Mouse (Mus musculus): ENCODE measurements around the gene Ccdc92b. TPM values are rescaled to one million over a fixed set of nuclear protein-coding genes. Genes with fewer than 3 reads are reported as not detected.

Gene Ccdc92b
- polyA plus RNA-seq, 1 experiment: 0.06 TPM

DNA sequence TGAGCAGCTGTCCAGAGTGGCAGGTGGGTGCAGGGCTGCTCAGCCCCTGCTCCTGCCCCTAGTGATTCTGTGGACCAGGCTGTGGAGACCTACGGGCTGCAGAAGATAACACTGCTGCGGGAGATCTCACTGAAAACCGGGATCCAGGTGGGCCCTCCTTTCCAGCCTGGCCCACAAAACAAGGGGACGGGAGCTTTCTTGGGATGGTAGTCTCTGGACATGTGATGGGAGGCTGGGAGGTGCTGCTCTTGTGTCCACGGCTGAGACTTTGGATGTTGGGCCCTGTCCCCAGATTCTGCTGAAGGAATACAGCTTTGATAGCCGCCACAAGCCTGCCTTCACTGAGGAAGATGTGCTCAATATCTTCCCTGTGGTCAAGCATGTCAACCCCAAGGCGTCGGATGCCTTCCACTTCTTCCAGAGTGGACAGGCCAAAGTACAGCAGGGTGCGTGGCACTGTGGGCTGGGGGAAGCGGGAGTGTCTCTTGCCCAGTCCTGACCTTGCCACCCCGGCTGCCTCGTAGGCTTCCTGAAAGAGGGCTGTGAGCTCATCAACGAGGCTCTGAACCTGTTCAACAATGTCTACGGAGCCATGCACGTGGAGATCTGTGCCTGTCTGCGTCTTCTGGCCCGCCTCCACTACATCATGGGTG lies 46.4 kb downstream of the Ccdc92b start:
- TF ChIP-seq FLI1 (IDR thresholded peaks at IDR 0.05; ENCODE audit: low read length) (no peak), GATA1 (IDR thresholded peaks at IDR 0.05; ENCODE audit: borderline replicate concordance, low read length) (no peak)
- no peaks in the 10 kb centered on the region for H3K9me3 ChIP-seq
- H3K4me3 ChIP-seq (replicated peaks): no peak overlapping the region
- no peaks in the 10 kb centered on the region for H3K27me3 ChIP-seq (replicated peaks)
- peaks cover 57% of the 10 kb centered on the region for H3K4me1 ChIP-seq
- H3K36me3 ChIP-seq (replicated peaks; ENCODE audit: low read length): peaks cover 100% of the 10 kb centered on the region

- H3K36me3 ChIP-seq (replicated peaks; ENCODE audit: low read length): peaks cover 99% of the 10 kb centered on the region
- peaks cover 56% of the 10 kb centered on the region for H3K4me1 ChIP-seq
- H3K9me3 ChIP-seq: no peaks in the 10 kb centered on the region
- H3K27me3 ChIP-seq (replicated peaks): no peaks in the 10 kb centered on the region
- H3K4me3 ChIP-seq (replicated peaks): no peak overlapping the region
- TF ChIP-seq GATA1 (IDR thresholded peaks at IDR 0.05; ENCODE audit: borderline replicate concordance, low read length): no peak
- TF ChIP-seq FLI1 (IDR thresholded peaks at IDR 0.05; ENCODE audit: low read length): no peak
Measured at GRCm38 (mm10) chr11:74666284-74666652, 46.9 kb downstream of the Ccdc92b start.

DNA sequence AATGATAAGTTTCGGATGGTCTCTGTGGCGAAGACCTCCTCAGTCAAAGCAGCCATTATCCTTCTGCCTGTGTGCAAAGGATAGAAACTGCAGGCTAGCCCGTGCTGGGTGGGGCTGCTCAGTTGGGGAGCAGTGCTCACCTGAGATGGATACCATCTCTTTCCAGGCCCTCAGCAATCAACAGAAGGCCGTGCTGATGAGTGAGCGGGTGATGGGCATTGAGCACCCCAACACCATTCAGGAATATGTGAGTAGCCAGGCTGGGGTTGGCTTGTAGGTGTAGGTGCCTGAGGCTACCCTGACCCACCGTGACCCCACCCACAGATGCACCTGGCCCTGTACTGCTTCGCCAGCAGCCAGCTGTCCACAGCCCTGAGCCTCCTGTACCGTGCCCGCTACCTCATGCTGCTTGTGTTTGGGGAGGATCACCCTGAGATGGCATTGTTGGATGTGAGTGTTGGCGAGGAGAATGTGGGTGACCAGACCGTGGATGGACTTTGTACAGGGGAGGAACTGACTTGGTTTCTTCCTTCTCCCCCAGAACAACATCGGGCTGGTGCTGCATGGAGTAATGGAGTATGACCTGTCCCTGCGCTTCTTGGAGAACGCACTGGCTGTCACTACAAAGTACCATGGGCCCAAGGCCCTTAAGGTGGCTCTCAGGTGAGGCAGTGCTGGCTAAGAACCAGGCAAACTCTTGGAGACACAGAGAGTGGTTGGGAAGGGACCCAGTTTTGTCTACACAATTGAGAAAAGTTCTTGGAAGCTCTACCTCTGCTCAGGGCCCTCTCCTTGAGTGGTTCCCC lies 47.6 kb downstream of the Ccdc92b start:
- Histone ChIP-seq H3K27me3 (replicated peaks) (no peaks in the 10 kb centered on the region), H3K36me3 (replicated peaks; ENCODE audit: low read length) (peaks cover 99% of the 10 kb centered on the region), H3K9me3 (no peaks in the 10 kb centered on the region), H3K4me3 (replicated peaks) (peak overlapping the region; percentile 8), H3K4me1 (peaks cover 56% of the 10 kb centered on the region)
- TF ChIP-seq FLI1 (IDR thresholded peaks at IDR 0.05; ENCODE audit: low read length) (no peak), GATA1 (IDR thresholded peaks at IDR 0.05; ENCODE audit: borderline replicate concordance, low read length) (no peak)

DNA sequence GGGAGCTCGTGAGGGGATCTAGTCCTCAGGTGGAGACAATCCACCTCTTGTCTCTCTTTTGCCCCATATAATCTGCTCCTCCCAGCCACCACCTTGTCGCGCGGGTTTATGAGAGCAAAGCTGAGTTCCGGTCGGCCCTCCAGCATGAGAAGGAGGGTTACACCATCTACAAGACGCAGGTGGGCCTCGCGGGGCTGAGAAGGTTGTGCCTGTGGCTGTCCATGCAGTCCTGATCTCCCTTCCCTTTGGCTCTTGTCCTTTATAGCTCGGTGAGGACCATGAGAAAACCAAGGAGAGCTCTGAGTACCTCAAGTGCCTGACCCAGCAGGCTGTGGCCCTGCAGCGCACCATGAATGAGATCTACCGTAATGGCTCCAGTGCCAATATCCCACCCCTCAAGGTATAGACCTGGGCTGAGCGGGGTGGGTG lies 48.2 kb downstream of the Ccdc92b start:
- Histone ChIP-seq H3K4me3 (replicated peaks) (no peak overlapping the region), H3K9me3 (no peaks in the 10 kb centered on the region), H3K27me3 (replicated peaks) (no peaks in the 10 kb centered on the region), H3K36me3 (replicated peaks; ENCODE audit: low read length) (peaks cover 98% of the 10 kb centered on the region), H3K4me1 (peaks cover 56% of the 10 kb centered on the region)
- TF ChIP-seq GATA1 (IDR thresholded peaks at IDR 0.05; ENCODE audit: borderline replicate concordance, low read length) (no peak), FLI1 (IDR thresholded peaks at IDR 0.05; ENCODE audit: low read length) (no peak)

DNA sequence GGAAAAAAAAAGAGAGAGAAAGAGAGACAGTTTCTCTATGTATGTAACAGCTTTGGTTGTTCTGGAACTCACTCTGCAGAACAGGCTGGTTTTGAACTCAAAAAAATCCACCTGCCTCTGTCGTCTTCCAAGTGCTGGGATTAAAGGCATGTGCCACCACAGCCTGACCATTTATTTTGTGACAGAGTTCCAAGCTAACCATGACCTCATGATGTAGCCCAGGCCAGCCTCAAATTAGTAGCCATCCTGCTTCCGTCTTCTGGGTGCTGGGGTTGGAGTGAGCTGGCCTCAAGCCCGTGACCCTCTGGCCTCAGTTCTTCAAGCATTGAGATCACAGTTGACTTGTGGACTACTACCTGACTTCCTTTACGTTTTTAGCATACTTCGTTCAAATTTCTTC lies 49.1 kb downstream of the Ccdc92b start:
- peaks cover 56% of the 10 kb centered on the region for H3K4me1 ChIP-seq
- TF ChIP-seq GATA1 (IDR thresholded peaks at IDR 0.05; ENCODE audit: borderline replicate concordance, low read length) (no peak), FLI1 (IDR thresholded peaks at IDR 0.05; ENCODE audit: low read length) (no peak)
- H3K36me3 ChIP-seq (replicated peaks; ENCODE audit: low read length): peaks cover 97% of the 10 kb centered on the region
- H3K27me3 ChIP-seq (replicated peaks): no peaks in the 10 kb centered on the region
- H3K4me3 ChIP-seq (replicated peaks): no peak overlapping the region
- H3K9me3 ChIP-seq: no peaks in the 10 kb centered on the region

DNA sequence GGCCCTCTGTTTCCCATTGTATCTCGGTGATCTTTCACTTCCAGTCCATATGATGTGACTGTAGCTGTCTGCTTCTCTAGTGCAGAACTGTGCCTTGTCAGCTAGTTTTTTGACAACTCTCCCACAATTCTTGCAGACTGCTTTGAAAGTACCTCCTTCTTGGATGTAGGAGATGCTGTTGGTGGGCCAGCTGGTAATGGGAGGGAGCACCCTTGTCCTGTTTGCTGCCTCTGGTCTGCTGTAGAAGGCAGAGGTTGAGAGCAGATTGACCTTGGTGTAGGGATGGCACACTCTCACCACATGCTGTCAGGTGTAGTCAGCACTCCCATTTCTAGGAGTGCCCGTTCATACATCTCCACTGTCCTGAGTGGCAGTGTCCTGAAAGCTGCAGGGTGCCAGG lies 49.6 kb downstream of the Ccdc92b start:
- TF ChIP-seq GATA1 (IDR thresholded peaks at IDR 0.05; ENCODE audit: borderline replicate concordance, low read length) (no peak), FLI1 (IDR thresholded peaks at IDR 0.05; ENCODE audit: low read length) (no peak)
- peaks cover 97% of the 10 kb centered on the region for H3K36me3 ChIP-seq (replicated peaks; ENCODE audit: low read length)
- no peaks in the 10 kb centered on the region for H3K9me3 ChIP-seq
- H3K4me3 ChIP-seq (replicated peaks): no peak overlapping the region
- peaks cover 56% of the 10 kb centered on the region for H3K4me1 ChIP-seq
- no peaks in the 10 kb centered on the region for H3K27me3 ChIP-seq (replicated peaks)

GRCm38 (mm10) chr11:74670151-74670550 lies 50.7 kb downstream of the Ccdc92b start:
- TF ChIP-seq GATA1 (IDR thresholded peaks at IDR 0.05; ENCODE audit: borderline replicate concordance, low read length) (no peak), FLI1 (IDR thresholded peaks at IDR 0.05; ENCODE audit: low read length) (no peak)
- peaks cover 97% of the 10 kb centered on the region for H3K36me3 ChIP-seq (replicated peaks; ENCODE audit: low read length)
- H3K9me3 ChIP-seq: no peaks in the 10 kb centered on the region
- no peak overlapping the region for H3K4me3 ChIP-seq (replicated peaks)
- H3K4me1 ChIP-seq: peaks cover 56% of the 10 kb centered on the region
- H3K27me3 ChIP-seq (replicated peaks): no peaks in the 10 kb centered on the region

- TF ChIP-seq GATA1 (IDR thresholded peaks at IDR 0.05; ENCODE audit: borderline replicate concordance, low read length): no peak
- H3K36me3 ChIP-seq (replicated peaks; ENCODE audit: low read length): peaks cover 96% of the 10 kb centered on the region
- no peak overlapping the region for H3K4me3 ChIP-seq (replicated peaks)
- H3K27me3 ChIP-seq (replicated peaks): no peaks in the 10 kb centered on the region
- peaks cover 53% of the 10 kb centered on the region for H3K4me1 ChIP-seq
- no peaks in the 10 kb centered on the region for H3K9me3 ChIP-seq
Measured at GRCm38 (mm10) chr11:74671013-74671412, 51.6 kb downstream of the Ccdc92b start.

- H3K9me3 ChIP-seq: no peaks in the 10 kb centered on the region
- H3K36me3 ChIP-seq (replicated peaks; ENCODE audit: low read length): peaks cover 96% of the 10 kb centered on the region
- no peak overlapping the region for H3K4me3 ChIP-seq (replicated peaks)
- no peaks in the 10 kb centered on the region for H3K27me3 ChIP-seq (replicated peaks)
- peaks cover 56% of the 10 kb centered on the region for H3K4me1 ChIP-seq
- TF ChIP-seq FLI1 (IDR thresholded peaks at IDR 0.05; ENCODE audit: low read length) (no peak), GATA1 (IDR thresholded peaks at IDR 0.05; ENCODE audit: borderline replicate concordance, low read length) (no peak)
Measured at GRCm38 (mm10) chr11:74671839-74672238, 52.4 kb downstream of the Ccdc92b start.

GRCm38 (mm10) chr11:74672901-74673513 lies 53.6 kb downstream of the Ccdc92b start:
- H3K4me1 ChIP-seq: peaks cover 60% of the 10 kb centered on the region
- no peaks in the 10 kb centered on the region for H3K27me3 ChIP-seq (replicated peaks)
- TF ChIP-seq GATA1 (IDR thresholded peaks at IDR 0.05; ENCODE audit: borderline replicate concordance, low read length) (no peak), FLI1 (IDR thresholded peaks at IDR 0.05; ENCODE audit: low read length) (no peak)
- no peak overlapping the region for H3K4me3 ChIP-seq (replicated peaks)
- peaks cover 96% of the 10 kb centered on the region for H3K36me3 ChIP-seq (replicated peaks; ENCODE audit: low read length)
- no peaks in the 10 kb centered on the region for H3K9me3 ChIP-seq
